Mouse (Mus musculus): ENCODE measurements around the gene Gemin5. TPM values are rescaled to one million over a fixed set of nuclear protein-coding genes. Genes with fewer than 3 reads are reported as not detected.
"Not testable (repeated sequence)": the region's sequence is repeated elsewhere in the genome, so short reads cannot be mapped to it uniquely, and the experiment has no call there.

The Gemin5 gene
- polyA plus RNA-seq, 1 experiment from 2014 or later = 16.1 TPM

DNA sequence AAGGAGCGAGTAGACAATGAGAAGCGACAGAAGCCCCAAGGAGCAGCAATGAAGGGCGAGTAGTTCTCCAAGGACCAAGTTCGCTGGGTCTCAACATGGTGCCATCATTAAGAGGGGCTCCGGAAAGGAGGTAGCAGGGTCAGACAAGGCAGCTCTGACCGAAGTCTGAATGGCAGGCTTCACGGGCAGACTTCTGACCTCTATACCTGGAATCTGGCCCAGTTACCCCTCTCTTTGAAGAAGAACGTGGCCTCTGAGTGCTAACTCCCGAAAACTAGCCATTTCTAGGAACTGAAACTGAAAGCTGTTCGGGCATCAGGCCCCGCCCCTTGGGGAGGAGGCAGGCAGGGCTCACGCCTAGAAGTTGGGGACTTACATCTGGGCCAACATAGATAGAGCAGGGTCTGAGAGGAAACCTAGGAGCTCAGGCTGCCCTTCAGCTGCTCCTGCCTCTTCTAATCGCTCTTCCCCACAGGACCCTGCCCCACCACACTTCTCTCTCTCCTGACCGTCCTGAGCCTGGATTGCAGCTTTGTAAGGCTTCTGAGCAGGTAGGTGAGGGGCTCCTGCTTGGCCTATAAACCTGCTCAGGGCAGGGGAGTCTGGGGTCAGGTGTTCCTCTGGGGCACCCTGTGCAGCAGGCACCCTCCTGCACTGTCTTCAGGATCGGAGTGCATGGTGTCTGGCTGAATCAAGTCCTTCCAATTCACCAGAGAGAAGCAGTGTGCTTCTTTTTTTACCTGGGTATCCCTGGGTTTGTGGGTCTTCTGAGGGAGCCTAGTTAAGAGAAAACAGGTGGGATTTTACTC lies 31.1 kb upstream of the Gemin5 start, which contains the start of the genes Igtp and Irgm2:
Igtp (plus strand) TSS at position 328 of the 809 bp plus-strand sequence.
Irgm2 (plus strand) TSS at position 390 of the 809 bp plus-strand sequence.
- WGBS = 7% methylated on average over 14 of the region's 15 CpGs
- peak within 1 kb of the TSS; percentile 60 for H3K4me3 ChIP-seq (replicated peaks)
- H3K27ac ChIP-seq (replicated peaks) = peak within 1 kb of the TSS; percentile 55; the same call in 1 of the 2 replicates

DNA sequence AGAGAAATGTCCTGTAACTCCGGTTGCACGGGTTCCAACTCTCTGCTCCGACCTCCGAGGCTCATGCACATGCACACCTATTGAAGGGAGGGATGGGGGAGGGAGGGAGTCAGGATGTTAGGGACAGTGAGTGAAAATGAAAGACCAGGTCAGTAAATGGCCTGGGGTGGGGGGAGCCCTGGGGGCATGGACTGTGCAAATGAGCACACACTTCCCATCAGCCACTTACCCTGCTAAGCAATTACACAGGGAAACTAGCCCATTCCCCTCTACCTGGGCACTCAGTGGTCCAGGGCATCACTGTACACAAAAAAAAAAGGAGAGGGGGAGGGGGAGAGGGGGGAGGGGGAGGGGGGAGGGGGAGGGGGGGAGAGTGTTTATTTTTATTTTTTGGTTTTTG lies 30.3 kb upstream of the Gemin5 start:
- no peaks in the 10 kb centered on the region for H3K4me1 ChIP-seq
- H3K9ac ChIP-seq = no peak overlapping the region
- no peak overlapping the region for H3K27ac ChIP-seq (replicated peaks)
- peak overlapping the region; percentile 60 for H3K4me3 ChIP-seq (replicated peaks)
- no peaks in the 10 kb centered on the region for H3K27me3 ChIP-seq
- peak overlapping the region; percentile 69 for H3K4me2 ChIP-seq (replicated peaks)
- no peak for ATAC-seq (ENCODE audit: insufficient number of reproducible peaks, low FRiP score, low TSS enrichment, low read depth)
- 76% methylated on average over 4 of the region's 4 CpGs for WGBS
- no peaks in the 10 kb centered on the region for H3K9me3 ChIP-seq (replicated peaks)
- no peaks in the 10 kb centered on the region for H3K36me3 ChIP-seq

More for the DNA sequence above, 31.1 kb upstream of the Gemin5 start, which contains the start of the genes Igtp and Irgm2:
- H3K36me3 ChIP-seq; H3K27me3 ChIP-seq; H3K4me1 ChIP-seq; H3K9me3 ChIP-seq (replicated peaks): not testable (repeated sequence)
- ATAC-seq (ENCODE audit: insufficient number of reproducible peaks, low FRiP score, low TSS enrichment, low read depth) = peak; percentile 78
- Histone ChIP-seq H3K9ac (peak within 1 kb of the TSS; percentile 48), H3K4me2 (replicated peaks) (peak within 1 kb of the TSS; percentile 69)

DNA sequence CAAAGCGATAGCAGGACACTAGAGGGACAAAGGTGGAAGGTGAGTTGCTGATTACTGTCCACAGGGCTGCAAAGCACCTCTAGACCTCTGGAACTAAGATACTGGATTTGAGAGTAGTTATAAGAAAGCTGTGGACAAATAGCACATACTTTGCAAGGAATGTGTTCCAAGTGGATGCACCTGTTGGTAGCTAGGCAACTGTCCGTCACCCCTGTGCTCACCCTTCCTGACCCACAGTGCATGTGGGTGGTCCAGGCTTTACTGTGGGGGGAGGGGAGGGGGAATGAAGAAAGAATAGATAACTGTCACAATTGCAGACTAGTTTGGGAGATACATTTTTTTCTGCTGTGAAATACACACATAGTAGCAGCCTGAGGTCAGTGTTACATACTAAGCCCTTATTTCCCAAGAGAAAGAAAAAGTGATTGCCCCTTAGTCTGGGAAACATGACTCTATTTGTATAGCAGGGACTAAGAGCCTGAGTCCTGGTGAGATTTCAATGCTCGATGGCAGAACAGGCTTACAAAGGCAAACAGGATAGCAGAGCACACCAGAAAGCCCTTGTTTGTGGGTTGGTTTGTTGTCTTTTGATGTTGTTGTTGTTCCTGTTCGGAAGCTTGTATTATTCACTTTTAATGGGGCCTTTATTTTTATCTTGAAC lies 25.7 kb upstream of the Gemin5 start:
- no peak overlapping the region for H3K4me3 ChIP-seq (replicated peaks)
- H3K4me1 ChIP-seq = no peaks in the 10 kb centered on the region
- no peak overlapping the region for H3K4me2 ChIP-seq (replicated peaks)
- no peaks in the 10 kb centered on the region for H3K27me3 ChIP-seq
- H3K9me3 ChIP-seq (replicated peaks) = no peaks in the 10 kb centered on the region
- H3K36me3 ChIP-seq = no peaks in the 10 kb centered on the region
- H3K9ac ChIP-seq = no peak overlapping the region
- no peak for ATAC-seq (ENCODE audit: insufficient number of reproducible peaks, low FRiP score, low TSS enrichment, low read depth)
- H3K27ac ChIP-seq (replicated peaks) = no peak overlapping the region
- WGBS = 47% methylated on average over 4 of the region's 4 CpGs

DNA sequence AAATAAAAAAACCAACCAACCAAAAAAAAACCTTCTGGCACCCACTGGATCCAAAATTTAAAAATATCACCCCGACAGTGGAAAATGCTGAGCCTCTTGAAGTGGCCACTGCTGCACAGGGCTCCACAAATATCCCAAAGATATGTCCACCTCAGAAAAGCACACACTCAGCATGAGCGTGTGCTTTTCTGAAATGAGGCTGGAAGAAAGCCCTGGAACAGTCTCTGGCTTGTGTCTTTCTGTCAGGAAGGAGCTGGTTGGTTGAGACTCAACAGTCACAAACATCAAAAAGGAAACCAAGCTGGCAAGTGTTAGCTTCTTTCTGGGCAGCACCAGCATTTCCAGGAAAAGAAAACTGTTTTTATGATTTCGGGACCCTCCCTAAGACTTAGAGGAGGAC lies 25.0 kb upstream of the Gemin5 start:
- no peaks in the 10 kb centered on the region for H3K36me3 ChIP-seq
- no peak overlapping the region for H3K27ac ChIP-seq (replicated peaks)
- no peaks in the 10 kb centered on the region for H3K9me3 ChIP-seq (replicated peaks)
- no peaks in the 10 kb centered on the region for H3K4me1 ChIP-seq
- no peak overlapping the region for H3K4me3 ChIP-seq (replicated peaks)
- 58% methylated on average over 3 of the region's 3 CpGs for WGBS
- no peak for ATAC-seq (ENCODE audit: insufficient number of reproducible peaks, low FRiP score, low TSS enrichment, low read depth)
- H3K4me2 ChIP-seq (replicated peaks) = no peak overlapping the region
- H3K9ac ChIP-seq = no peak overlapping the region
- H3K27me3 ChIP-seq = no peaks in the 10 kb centered on the region

DNA sequence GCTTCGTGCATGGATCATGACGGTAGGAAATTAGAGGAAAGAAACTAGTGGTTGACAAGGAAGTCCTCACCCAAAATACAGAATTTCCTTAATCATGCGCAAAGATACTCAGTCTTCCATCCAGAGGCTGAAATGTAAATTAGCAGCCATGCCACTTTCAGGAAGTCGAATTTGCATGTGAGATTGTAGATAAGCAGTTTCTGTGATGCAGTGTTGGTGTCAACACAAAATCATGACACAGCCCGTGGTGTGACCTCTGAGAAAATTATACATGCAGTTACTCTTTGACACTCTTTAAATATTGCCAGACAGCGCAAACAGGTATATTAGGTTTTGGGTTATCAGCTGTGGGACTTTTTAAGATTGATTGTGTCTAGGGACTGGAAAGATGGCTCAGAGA lies 21.3 kb upstream of the Gemin5 start:
- Histone ChIP-seq H3K9me3 (replicated peaks) (no peaks in the 10 kb centered on the region), H3K9ac (no peak overlapping the region), H3K36me3 (no peaks in the 10 kb centered on the region), H3K27me3 (no peaks in the 10 kb centered on the region), H3K4me1 (no peaks in the 10 kb centered on the region), H3K27ac (replicated peaks) (no peak overlapping the region), H3K4me2 (replicated peaks) (no peak overlapping the region), H3K4me3 (replicated peaks) (no peak overlapping the region)
- 91% methylated on average over 6 of the region's 6 CpGs for WGBS
- ATAC-seq (ENCODE audit: insufficient number of reproducible peaks, low FRiP score, low TSS enrichment, low read depth) = no peak

DNA sequence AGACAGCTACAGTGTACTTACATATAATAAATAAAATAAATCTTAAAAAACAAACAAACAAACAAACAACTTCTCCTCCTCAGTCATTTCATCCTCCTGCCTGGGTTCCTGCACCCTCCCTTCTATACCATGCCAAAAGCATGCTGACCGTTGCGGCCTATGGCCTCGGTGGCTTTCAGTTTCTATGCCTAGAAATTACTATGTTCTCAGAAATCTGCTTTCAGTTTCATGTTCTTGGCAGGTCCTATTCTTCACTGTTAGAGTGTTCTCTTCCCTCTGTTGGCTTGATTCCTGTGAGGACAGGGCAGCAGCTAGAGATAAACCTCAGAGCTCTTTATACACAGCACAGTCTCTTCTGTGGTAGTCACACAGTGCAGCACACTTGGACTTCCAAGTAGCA lies 15.2 kb upstream of the Gemin5 start:
- Histone ChIP-seq H3K9me3 (replicated peaks) (no peaks in the 10 kb centered on the region), H3K4me3 (replicated peaks) (no peak overlapping the region), H3K4me2 (replicated peaks) (no peak overlapping the region), H3K4me1 (no peaks in the 10 kb centered on the region), H3K27me3 (no peaks in the 10 kb centered on the region), H3K9ac (no peak overlapping the region), H3K27ac (replicated peaks) (no peak overlapping the region), H3K36me3 (peaks cover 10% of the 10 kb centered on the region; the same call in 1 of the 2 replicates)
- no peak for ATAC-seq (ENCODE audit: insufficient number of reproducible peaks, low FRiP score, low TSS enrichment, low read depth)
- 94% methylated on average over 3 of the region's 3 CpGs for WGBS

DNA sequence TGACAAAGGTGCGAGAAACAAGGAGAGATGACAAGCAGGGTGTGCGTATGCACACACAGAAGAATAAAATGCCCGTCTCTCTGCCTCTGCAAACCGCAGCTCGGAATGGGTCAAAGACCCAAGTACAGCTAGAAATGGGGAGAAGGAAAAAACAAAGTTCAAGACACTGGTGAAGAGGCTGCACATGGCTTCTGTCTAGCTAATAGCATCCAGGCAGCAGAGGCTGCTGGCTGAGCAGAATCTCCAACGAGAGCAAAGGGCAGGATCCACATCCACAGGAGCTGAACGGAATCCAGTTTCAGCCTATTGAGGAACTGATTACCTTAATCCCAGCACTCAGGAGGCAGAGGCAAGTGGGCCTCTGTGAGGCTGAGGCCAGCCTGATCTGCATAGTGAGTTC lies 12.4 kb upstream of the Gemin5 start:
- H3K9ac ChIP-seq = no peak overlapping the region
- H3K4me2 ChIP-seq (replicated peaks) = no peak overlapping the region
- no peak overlapping the region for H3K4me3 ChIP-seq (replicated peaks)
- 88% methylated on average over 7 of the region's 7 CpGs for WGBS
- H3K27ac ChIP-seq (replicated peaks) = no peak overlapping the region
- no peaks in the 10 kb centered on the region for H3K27me3 ChIP-seq
- H3K9me3 ChIP-seq (replicated peaks) = no peaks in the 10 kb centered on the region
- ATAC-seq (ENCODE audit: insufficient number of reproducible peaks, low FRiP score, low TSS enrichment, low read depth) = no peak
- peaks cover 36% of the 10 kb centered on the region for H3K36me3 ChIP-seq
- H3K4me1 ChIP-seq = no peaks in the 10 kb centered on the region

DNA sequence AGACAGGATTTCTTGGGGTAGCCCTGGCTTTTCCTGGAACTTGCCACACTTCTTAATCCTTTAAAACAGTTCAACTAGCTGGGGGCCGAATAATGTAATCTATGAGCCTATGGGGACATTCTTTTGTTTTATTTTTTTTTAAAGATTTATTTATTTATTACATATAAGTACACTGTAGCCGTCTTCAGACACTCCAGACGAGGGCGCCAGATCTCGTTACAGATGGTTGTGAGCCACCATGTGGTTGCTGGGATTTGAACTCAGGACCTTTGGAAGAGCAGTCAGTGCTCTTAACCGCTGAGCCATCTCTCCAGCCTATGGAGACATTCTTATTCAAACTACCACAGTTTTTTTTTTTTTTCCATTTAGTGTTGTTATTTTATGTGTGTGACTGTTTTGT lies 11.6 kb upstream of the Gemin5 start:
- H3K9me3 ChIP-seq (replicated peaks); H3K9ac ChIP-seq; H3K4me1 ChIP-seq; ATAC-seq (ENCODE audit: insufficient number of reproducible peaks, low FRiP score, low TSS enrichment, low read depth); H3K4me2 ChIP-seq (replicated peaks); H3K27me3 ChIP-seq; H3K27ac ChIP-seq (replicated peaks); H3K4me3 ChIP-seq (replicated peaks): not testable (repeated sequence)
- peaks cover 44% of the 10 kb centered on the region for H3K36me3 ChIP-seq
- 94% methylated on average over 6 of the region's 6 CpGs for WGBS

DNA sequence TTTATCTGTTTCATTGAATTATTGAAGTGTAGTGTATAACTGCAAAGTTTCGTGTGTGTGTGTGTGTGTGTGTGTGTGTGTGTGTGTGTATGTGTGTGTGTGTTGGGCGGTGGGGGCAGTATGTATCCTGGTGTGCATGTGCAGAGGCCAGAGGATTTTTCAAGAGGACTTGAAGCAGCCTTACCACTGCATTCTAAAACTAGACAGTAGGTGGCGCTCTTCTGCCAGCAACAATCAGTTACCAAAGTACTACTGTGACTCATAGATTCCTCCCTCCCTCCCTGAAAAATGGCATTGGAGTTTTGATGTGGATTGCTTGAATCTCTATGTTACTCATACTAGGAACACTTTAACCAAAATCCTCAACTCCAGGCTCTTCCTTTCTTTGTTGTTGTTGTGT lies 11.2 kb upstream of the Gemin5 start:
- 0 out of 2 replicates have a peak, but pooled peaks have one; percentile 59 for ATAC-seq (ENCODE audit: insufficient number of reproducible peaks, low FRiP score, low TSS enrichment, low read depth)
- Histone ChIP-seq H3K27ac (replicated peaks) (no peak overlapping the region), H3K4me2 (replicated peaks) (no peak overlapping the region), H3K9ac (no peak overlapping the region), H3K36me3 (peaks cover 44% of the 10 kb centered on the region), H3K4me3 (replicated peaks) (no peak overlapping the region), H3K27me3 (no peaks in the 10 kb centered on the region), H3K9me3 (replicated peaks) (no peaks in the 10 kb centered on the region), H3K4me1 (no peaks in the 10 kb centered on the region)
- WGBS = 28% methylated on average over 3 of the region's 3 CpGs

DNA sequence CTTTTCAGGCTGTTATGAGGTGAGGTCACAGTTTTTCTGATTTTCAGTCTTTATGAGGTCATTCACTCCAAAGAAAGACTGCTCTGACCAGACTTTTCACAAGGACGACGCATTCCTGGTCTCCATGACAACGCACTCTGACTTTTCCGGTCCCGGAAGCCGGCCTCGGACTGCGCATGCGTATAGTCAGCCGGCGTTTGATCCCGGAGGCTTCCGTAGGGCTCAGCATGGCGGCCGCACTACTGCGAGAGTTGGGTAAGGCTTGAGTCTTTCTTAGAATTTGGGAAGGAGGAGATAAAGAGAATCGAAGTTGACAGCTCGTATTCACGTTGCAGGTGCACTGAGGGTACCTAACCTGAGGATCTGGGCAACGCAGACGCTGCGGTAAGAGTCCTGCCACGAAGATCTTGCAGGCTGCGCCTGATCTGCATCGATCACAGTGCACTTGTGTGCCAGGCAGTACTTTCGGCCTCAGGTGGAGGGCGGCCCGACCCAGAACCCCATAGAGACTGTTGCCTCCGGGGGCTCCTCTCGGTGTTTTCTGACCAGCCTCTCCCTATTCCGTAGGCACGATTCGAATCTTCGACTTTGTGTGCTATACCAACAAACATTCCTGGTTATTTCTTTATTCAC lies 3.2 kb upstream of the Gemin5 start, which contains the start of gene Mrpl22:
Mrpl22 (plus strand) TSS at position 203 of the 633 bp plus-strand sequence.
- peak; percentile 76; the same call in 1 of the 2 replicates for ATAC-seq (ENCODE audit: insufficient number of reproducible peaks, low FRiP score, low TSS enrichment, low read depth)
- Histone ChIP-seq H3K27me3 (no peaks in the 10 kb centered on the region), H3K9me3 (replicated peaks) (no peaks in the 10 kb centered on the region), H3K4me2 (replicated peaks) (peak within 1 kb of the TSS; percentile 64), H3K27ac (replicated peaks) (peak within 1 kb of the TSS; percentile 68; the same call in 1 of the 2 replicates), H3K4me3 (replicated peaks) (peak within 1 kb of the TSS; percentile 75), H3K9ac (peak within 1 kb of the TSS; percentile 86), H3K4me1 (peaks cover 19% of the 10 kb centered on the region), H3K36me3 (peaks cover 29% of the 10 kb centered on the region)
- WGBS = under 1% methylated on average over 34 of the region's 34 CpGs

DNA sequence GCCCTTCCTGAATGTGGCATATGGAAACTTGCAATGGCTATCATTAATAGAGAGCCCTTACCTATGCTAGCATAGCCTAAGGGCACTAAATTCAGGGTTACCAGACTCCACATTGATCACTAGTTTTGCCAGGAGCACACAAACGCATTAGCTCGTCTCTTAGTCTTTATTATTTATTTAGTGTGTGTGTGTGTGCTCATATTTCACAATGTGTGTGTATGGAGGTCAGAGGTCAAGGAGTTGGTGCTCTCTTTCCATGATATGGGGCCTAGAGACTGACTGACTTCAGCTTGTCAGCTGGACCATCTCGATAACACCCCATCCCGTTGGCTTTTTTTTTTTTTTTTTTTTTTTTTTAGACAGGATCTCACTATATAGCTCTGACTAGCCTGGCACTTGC lies 1.3 kb upstream of the Gemin5 start:
- no peak overlapping the region for H3K9ac ChIP-seq
- H3K4me1 ChIP-seq = peaks cover 19% of the 10 kb centered on the region
- peaks cover 33% of the 10 kb centered on the region for H3K36me3 ChIP-seq
- no peak for ATAC-seq (ENCODE audit: insufficient number of reproducible peaks, low FRiP score, low TSS enrichment, low read depth)
- no peak overlapping the region for H3K4me3 ChIP-seq (replicated peaks)
- H3K27ac ChIP-seq (replicated peaks) = no peak overlapping the region
- no peaks in the 10 kb centered on the region for H3K9me3 ChIP-seq (replicated peaks)
- H3K27me3 ChIP-seq = no peaks in the 10 kb centered on the region
- WGBS = 77% methylated on average over 4 of the region's 4 CpGs
- no peak overlapping the region for H3K4me2 ChIP-seq (replicated peaks)
